Mouse (Mus musculus): ENCODE measurements around the gene Afg1l.

GRCm38 (mm10) chr10:42278307-42278850 lies 200.0 kb downstream of the Afg1l start:
- TF ChIP-seq CTCF (IDR thresholded peaks at IDR 0.05; ENCODE audit: low read depth, low read length), result no peak
- TF ChIP-seq TAL1 (conservative IDR thresholded peaks at IDR 0.05; ENCODE audit: low read depth, low read length), result no peak

Measured in G1E (cell line).